Mouse (Mus musculus) gastrocnemius, adult 18-20 months (tissue): Measurements from ENCODE around the gene Cdyl2. TPM values are rescaled to one million over a fixed set of nuclear protein-coding genes. Genes with fewer than 3 reads are reported as not detected.

Experiments used
- DNase-seq: peaks from one replicate; pipeline ENCODE4 v3.0.0; 2021; ENCODE audit warnings: low spot score
- total RNA-seq, 2 experiments: library from RNA; stranded (reverse); gene quantifications; 2 replicates each; pipeline ENCODE4 v1.2.3; 2021

The Cdyl2 gene
- total RNA-seq, 2 experiments from 2014 or later = 2.9 to 3.7 TPM

DNA sequence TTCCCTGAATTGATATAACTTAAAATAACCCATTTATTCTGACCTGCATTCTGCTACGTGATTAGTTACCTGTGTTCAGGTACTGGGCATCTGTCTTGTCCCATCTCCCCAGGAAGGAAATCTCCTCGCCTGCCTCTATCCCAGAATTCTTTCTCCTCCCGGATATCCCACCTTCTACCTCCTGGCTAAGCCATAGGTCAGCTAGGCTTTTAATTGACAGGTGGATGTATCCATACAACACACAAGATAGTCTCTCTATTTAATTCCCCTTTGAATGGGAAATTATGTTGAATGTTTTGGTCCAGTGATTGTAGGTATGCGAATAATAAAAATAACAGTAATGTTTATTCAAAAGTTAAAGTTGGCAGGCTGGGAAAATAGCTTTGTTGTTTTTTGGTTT lies 59.7 kb downstream of the Cdyl2 start:
- DNase-seq = no peak

DNA sequence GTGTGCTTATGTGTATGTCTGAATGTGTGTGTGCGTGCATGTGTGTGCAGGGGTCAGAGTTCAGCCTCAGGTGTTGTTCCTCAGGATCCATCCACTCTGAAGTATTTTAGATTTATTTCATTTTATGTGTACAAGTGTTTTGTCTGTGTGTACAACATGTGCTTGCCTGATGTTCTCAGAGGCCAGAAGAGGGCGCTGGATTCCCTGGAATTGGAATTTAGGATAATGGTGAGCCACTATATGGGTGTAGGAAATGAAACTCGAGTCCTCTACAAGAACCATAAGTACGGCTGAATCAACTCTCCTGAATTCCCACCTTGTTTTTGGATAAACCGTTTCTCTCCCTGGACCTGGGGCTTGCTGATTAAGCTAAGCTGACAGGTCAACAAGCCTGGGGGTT lies 61.2 kb downstream of the Cdyl2 start:
- DNase-seq = no peak

DNA sequence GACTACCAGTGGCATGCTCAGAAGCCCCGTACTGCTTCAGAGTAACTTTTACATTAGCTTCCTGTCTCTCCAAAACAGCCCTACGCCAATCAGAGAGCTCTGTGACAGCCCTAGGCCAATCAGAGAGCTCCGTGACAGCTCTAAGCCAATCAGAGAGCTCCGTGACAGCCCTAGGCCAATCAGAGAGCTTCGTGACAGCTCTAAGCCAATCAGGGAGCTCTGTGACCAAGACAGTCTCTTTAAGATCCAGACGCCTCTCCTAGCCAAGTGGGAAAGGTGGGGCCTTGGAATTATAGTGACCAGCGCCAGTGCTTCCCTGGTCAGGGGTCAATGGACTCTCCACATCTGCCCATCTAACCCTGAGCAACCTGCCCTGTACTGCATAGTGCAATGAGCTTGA lies 62.2 kb downstream of the Cdyl2 start:
- DNase-seq = no peak

- no peak for DNase-seq
Observed at GRCm38 (mm10) chr8:116668977-116669376, 63.8 kb downstream of the Cdyl2 start.

DNA sequence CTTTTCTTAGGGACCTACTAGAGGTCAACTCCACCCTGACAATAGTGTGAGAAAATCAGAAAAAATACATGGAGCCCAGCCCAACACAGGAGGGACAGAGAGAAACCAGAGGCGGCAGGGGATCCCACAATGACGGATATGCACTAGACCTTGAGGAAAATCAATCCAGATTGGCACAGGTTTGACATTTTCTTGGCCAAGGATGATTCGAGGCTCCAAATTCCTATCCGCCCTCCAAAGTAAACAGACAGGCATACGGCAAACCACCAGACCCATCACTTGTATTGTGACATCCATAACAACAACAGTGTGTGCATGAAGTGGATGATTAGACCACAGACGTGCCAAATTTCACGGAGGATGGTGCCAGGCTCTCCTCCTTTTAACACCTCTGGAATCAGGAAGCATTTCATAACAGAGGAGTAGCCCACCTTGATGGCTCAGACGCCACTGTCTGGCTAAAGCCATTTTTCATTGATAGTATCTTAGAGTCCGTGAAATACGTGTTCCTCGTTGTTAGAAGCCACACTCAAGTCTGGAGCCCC lies 65.9 kb downstream of the Cdyl2 start:
- DNase-seq = no peak

GRCm38 (mm10) chr8:116661521-116661920 lies 71.3 kb downstream of the Cdyl2 start:
- DNase-seq = no peak

DNA sequence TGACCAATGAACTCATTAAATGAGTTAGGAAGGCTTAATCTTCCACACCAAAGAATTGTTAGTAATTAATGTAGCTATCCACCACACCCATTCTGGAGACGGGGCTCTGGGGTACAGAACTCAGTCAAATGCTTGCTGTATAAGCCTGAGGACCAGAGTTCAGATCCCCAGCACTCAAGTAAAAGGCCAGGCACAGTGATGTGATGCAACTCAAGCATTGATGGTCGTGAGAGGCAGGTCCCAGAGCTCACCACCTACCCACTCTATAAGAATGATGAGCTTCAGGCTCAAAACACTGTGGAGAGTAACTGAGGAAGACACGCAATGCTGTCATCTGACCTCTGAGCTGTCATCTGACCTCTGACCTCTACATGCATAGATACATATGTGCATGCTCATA lies 76.0 kb downstream of the Cdyl2 start:
- DNase-seq = no peak

DNA sequence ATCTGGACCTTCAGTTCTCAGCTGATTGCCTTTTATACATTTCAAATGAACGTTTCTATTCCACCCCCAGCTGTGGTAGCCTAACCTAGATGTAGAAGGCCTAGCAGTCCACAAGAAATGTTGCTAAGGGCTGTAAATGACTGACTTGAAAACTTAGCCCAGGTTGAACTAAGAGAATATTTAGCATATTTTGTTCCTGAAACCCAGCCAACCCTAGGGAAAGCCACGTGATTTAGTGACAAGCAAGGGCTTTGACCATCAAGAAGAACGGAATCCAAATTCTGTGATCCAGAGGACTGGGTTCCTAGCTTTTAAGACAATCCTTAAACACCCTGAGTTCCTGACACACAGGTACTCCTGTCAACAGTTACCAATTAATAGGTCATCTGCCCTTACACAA lies 77.9 kb downstream of the Cdyl2 start:
- no peak for DNase-seq

- DNase-seq = no peak
Observed at GRCm38 (mm10) chr8:116652949-116653348, 79.8 kb downstream of the Cdyl2 start.

GRCm38 (mm10) chr8:116649975-116650725 lies 82.6 kb downstream of the Cdyl2 start:
- no peak for DNase-seq

- DNase-seq = no peak
Observed at GRCm38 (mm10) chr8:116645376-116645775, 87.4 kb downstream of the Cdyl2 start.

- no peak for DNase-seq
Observed at GRCm38 (mm10) chr8:116640925-116641324, 91.9 kb downstream of the Cdyl2 start.

DNA sequence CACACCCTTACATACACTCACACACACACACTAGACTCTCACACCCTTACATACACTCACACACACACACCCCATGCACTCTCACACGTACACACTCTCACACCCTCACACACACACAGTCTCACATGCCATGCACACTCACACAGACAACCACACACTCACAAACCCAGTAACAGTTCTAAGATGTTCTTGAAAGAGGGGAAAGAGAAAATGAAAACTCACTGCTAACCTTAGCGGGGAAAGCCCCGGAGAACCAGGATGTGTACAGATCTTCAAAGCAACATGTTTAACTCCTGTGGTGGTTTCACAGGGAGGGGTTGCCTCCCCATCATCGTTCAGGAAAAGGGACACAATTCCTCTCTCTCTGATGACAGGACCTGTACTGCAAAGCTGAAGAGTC lies 94.8 kb downstream of the Cdyl2 start:
- DNase-seq = no peak

GRCm38 (mm10) chr8:116637193-116637592 lies 95.6 kb downstream of the Cdyl2 start:
- DNase-seq = no peak

- no peak for DNase-seq
Observed at GRCm38 (mm10) chr8:116636396-116636795, 96.4 kb downstream of the Cdyl2 start.

DNA sequence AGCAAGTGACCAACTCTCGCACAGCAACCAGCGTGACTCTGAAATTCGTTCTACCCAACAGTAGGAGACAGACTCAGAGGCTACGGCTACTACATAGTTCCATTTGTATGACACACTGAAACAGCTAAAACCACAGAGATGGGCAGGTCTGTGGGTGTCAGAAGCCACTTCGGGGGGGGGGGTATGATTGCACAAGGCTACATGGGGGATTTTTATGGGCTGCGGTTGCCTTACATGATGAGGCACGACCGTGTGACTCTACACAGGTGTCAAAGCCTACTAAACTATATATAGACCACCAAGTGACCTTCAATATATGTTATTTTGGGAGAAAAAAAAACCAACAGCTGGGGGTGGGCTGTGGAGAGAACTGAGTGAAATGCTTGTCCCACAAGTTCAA lies 96.8 kb downstream of the Cdyl2 start:
- no peak for DNase-seq

GRCm38 (mm10) chr8:116635261-116635660 lies 97.5 kb downstream of the Cdyl2 start:
- DNase-seq = no peak

- no peak for DNase-seq
Observed at GRCm38 (mm10) chr8:116634436-116634835, 98.4 kb downstream of the Cdyl2 start.

GRCm38 (mm10) chr8:116633470-116634150 lies 99.2 kb downstream of the Cdyl2 start:
- DNase-seq = no peak

DNA sequence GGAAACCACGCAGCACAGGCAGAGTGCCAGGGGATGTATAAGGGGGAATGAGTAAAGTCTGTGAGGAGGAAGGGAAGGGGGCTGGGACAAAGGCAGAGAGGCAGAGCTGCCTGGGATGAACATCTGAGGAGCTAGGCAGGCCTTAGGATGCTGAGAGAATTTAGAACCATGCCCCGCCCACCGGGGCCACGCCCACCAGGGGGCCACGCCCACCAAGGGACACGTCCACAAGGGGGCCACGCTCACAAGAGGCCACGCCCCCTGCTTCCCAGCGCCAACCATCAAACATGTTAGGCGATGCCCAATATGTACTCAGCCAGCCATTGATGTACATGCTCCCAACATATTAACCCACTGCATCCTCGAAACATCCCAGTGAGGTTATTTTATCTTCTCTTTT lies 102.7 kb downstream of the Cdyl2 start:
- DNase-seq = no peak

GRCm38 (mm10) chr8:116628975-116629374 lies 103.8 kb downstream of the Cdyl2 start:
- no peak for DNase-seq

DNA sequence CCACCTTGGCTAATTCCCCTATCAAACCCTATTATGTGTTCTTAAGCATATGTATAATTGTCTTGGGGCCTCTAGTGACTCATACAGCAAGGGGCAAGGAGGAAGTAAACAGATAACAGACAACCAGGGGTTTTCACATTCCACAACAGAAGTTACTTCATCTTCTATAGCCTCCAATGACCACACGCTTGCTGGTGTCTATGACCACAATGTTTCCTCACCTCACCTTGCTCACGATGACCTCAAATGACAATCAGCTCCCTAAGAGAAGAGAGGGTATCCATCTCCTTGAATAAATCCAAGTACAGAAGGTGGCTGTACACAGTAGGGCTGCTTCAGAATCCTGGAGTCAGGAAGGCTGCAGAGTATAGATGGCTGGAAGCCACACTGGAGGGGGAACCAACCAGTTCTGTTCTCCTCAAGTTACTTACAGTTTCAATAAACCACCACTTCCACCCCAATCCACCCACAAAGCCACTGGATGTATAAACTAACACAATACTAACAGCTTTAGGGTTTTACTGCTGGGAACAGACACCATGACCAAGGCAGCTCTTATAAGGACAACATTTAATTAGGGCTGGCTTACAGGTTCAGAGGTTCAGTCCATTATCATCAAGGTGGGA lies 104.8 kb downstream of the Cdyl2 start:
- DNase-seq = no peak
